In the genomic region with DNA sequence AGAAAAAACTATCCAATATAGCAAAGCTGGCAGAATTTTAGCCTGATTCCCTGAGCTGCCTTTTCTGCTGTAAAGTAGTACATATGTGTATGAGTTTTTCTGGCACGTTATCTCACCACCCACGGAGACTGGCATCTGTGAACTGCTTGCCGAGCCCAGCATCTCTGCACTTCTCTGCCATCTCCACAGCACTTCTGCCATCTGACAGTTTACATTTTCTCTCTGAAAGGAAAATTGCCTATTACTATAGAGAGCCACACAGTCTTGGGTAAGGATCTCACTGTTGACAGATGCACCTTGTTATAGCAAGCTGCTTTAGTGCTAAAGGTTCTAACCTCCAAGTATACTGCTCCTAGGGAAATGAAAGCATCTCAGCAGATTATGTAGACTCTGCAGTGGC, we compare ENCODE assay signal across 11 mouse cellular contexts. TPM values are rescaled to one million over a fixed set of nuclear protein-coding genes. Genes with fewer than 3 reads are reported as not detected.
DNase-seq lines count a peak whose midpoint lies in the region; ATAC-seq lines count a peak whose summit lies in the region.
"Had no signal": no experiment of that assay in that cellular context is flagged by ENCODE, and none has a peak within 500 bp of the region (broad histone marks: within the 10 kb centered on the region; RNA-seq: fewer than 3 reads in every experiment).

No protein-coding gene starts in this region.

- DNase-seq in cerebellum, adult 11-12 months, result peak; percentile 96
- peak; percentile 93 to 97 for DNase-seq in cerebellum, postnatal 25 days
- DNase-seq in layer of hippocampus, adult 8-10 months (ENCODE audit: low spot score in 2 of 2), result peak; percentile 66 to 82
- DNase-seq in kidney, adult 11 months, result no peak
- DNase-seq in gastrocnemius, adult 18-20 months (ENCODE audit: low spot score), result no peak
- DNase-seq in spleen, postnatal 10 days (ENCODE audit: low spot score in 2 of 2), result no peak
- DNase-seq: kidney, adult 18-20 months had no signal

- H3K4me1 ChIP-seq in midbrain, embryonic 16.5 days (ENCODE audit: control insufficient read depth, insufficient read depth, low read length), result no peaks in the 10 kb centered on the region
- H3K4me1 ChIP-seq: liver, embryonic 15.5 days had no signal

- no peak overlapping the region for H3K27ac ChIP-seq in midbrain, embryonic 16.5 days (ENCODE audit: low read length)
- H3K27ac ChIP-seq: liver, embryonic 15.5 days had no signal

- peak; percentile 79 for ATAC-seq in midbrain, embryonic 16.5 days
- no peak for ATAC-seq in megakaryocyte, adult 5-6 weeks (ENCODE audit: poor library complexity, severe bottlenecking)

- 65% methylated on average over 3 of the region's 3 CpGs for WGBS in midbrain, embryonic 16.5 days

- H3K4me2 ChIP-seq in midbrain, embryonic 16.5 days (ENCODE audit: low read length), result no peak overlapping the region
- H3K4me2 ChIP-seq: liver, embryonic 15.5 days had no signal

- H3K9me3 ChIP-seq in midbrain, embryonic 16.5 days (replicated peaks; ENCODE audit: control insufficient read depth, low read length, poor library complexity, severe bottlenecking), result no peaks in the 10 kb centered on the region
- H3K9me3 ChIP-seq: liver, embryonic 15.5 days had no signal

- H3K27me3 ChIP-seq in midbrain, embryonic 16.5 days (ENCODE audit: control insufficient read depth, insufficient read depth, low read depth, low read length), result no peaks in the 10 kb centered on the region
- H3K27me3 ChIP-seq: liver, embryonic 15.5 days had no signal

- H3K9ac ChIP-seq in midbrain, embryonic 16.5 days (ENCODE audit: low read depth, low read length), result no peak overlapping the region
- H3K9ac ChIP-seq: liver, embryonic 15.5 days had no signal

- H3K4me3 ChIP-seq in midbrain, embryonic 16.5 days (ENCODE audit: low read depth, low read length), result no peak overlapping the region
- H3K4me3 ChIP-seq: liver, embryonic 15.5 days; myocyte had no signal

- H3K36me3 ChIP-seq in midbrain, embryonic 16.5 days (ENCODE audit: control insufficient read depth, insufficient read depth, low read length), result no peaks in the 10 kb centered on the region
- H3K36me3 ChIP-seq: liver, embryonic 15.5 days had no signal

RNA-seq across cellular contexts. Expression of gene Map9, which starts 48.5 kb away (rescaled TPM):
- 10 to 100 TPM; 66.2 to 84.3 (median 78.0) TPM for total RNA-seq in layer of hippocampus, adult 8-10 months (2022)
- 146 and 148 TPM in 2 replicates for polyA plus RNA-seq in midbrain, embryonic 16.5 days (2015; fragmentation: Nextera tagmentation; extraction: Ambion mirVana)
- 1 to 10 TPM; 2.0 to 2.2 TPM for total RNA-seq in gastrocnemius, adult 18-20 months (2021)
- 0.16 TPM in 1 of 2 replicates, not detected in the other for total RNA-seq in megakaryocyte, adult 5-6 weeks (2015)
- not detected in 2 replicates for total RNA-seq in megakaryocyte, adult 5-6 weeks (2017)

Comparison
In these comparisons a context has a peak if more than half of its experiments do, and no peak if none do; other contexts are left out.
1. DNase-seq: peak in cerebellum, adult 11-12 months (single experiment), cerebellum, postnatal 25 days (2 of 2) and layer of hippocampus, adult 8-10 months (2 of 2); none in kidney, adult 11 months (single experiment), gastrocnemius, adult 18-20 months (single experiment) and spleen, postnatal 10 days (0 of 2).
2. RNA of gene Map9, which starts 48.5 kb away (total RNA-seq): 66.2 to 84.3 TPM in layer of hippocampus, adult 8-10 months; 2.0 to 2.2 TPM in gastrocnemius, adult 18-20 months and 0.16 TPM in megakaryocyte, adult 5-6 weeks; every median in the first group is over 10 times any median in the second.